Mouse (Mus musculus): ENCODE data around the gene Itga6. TPM values are rescaled to one million over a fixed set of nuclear protein-coding genes. Genes with fewer than 3 reads are reported as not detected.
A peak's percentile ranks its signal among the peaks of the same experiment; 100 is the strongest.
"Not testable (repeated sequence)": the region's sequence is repeated elsewhere in the genome, so short reads cannot be mapped to it uniquely, and the experiment has no call there.

Gene Itga6
- polyA plus RNA-seq, 1 experiment = 151 TPM

DNA sequence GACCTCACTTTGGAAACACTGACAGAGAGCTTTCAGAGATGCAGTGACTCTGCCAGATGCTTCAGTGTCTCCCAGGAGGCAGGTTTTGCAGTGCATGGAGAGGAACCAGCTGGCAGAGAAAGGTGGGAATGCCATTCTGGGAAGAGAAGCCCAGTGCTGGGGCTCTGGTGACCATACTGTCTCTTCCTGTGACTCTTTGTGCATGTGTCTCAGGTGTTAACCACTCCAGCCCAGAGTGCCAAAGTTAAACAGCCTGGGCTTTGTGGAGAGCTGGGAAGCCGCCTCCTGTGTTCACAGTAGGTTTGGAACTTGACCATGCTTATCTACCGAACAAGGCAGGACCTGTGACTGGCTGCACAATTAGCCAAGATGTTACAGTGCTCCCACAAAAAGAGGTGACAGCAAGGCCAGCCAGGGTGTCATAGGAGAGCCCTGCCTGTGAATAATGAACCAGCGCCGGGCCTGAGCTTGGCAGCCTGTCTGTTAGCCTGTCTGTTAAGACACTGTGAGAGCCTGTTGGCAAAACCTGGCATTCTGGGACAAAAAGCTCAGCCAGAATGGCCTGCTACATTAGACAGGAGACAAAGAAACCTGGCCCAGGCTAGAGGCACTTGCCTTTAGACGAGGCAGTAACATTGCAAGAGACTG is 25.9 kb upstream of the Itga6 start:
- no peaks in the 10 kb centered on the region for H3K27me3 ChIP-seq (ENCODE audit: control insufficient read depth, insufficient read depth, low read length, poor library complexity, severe bottlenecking)
- H3K4me3 ChIP-seq (ENCODE audit: low read depth, low read length) = peak overlapping the region; percentile 36
- H3K9ac ChIP-seq (ENCODE audit: low read depth, poor library complexity, severe bottlenecking) = peak overlapping the region; percentile 32
- TF ChIP-seq POLR2A (IDR thresholded peaks at IDR 0.05; ENCODE audit: insufficient read depth, low read length) (peak; percentile 64), EP300 (IDR thresholded peaks at IDR 0.05; ENCODE audit: insufficient read depth, low read depth, low read length) (no peak)
- no peaks in the 10 kb centered on the region for H3K36me3 ChIP-seq (ENCODE audit: control insufficient read depth, insufficient read depth, low read length, poor library complexity, severe bottlenecking)
- no peaks in the 10 kb centered on the region for H3K4me1 ChIP-seq (ENCODE audit: control insufficient read depth, insufficient read depth, low read length)
- H3K27ac ChIP-seq (ENCODE audit: insufficient read depth, low read length) = peak overlapping the region; percentile 89
- H3K9me3 ChIP-seq (replicated peaks; ENCODE audit: control insufficient read depth, insufficient read depth, low read length, poor library complexity, severe bottlenecking) = no peaks in the 10 kb centered on the region

DNA sequence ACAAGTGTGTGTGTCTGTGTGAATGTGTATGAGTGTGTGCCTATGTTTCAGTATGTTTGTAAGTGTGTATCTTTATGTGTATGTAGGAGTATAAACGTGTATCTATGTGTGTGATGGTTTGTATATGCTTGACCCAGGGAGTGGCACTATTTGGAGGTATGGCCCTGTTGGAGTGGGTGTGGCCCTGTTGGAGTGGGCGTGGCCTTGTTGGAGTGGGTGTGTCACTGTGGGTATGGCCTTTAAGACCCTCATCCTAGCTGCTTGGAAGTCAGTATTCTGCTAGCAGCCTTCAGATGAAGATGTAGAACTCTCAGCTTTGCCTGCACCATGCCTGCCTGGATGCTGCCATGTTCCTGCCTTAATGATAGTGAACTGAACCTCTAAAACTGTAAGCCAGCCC is 24.9 kb upstream of the Itga6 start:
- H3K27ac ChIP-seq (ENCODE audit: insufficient read depth, low read length); H3K9ac ChIP-seq (ENCODE audit: low read depth, poor library complexity, severe bottlenecking); H3K36me3 ChIP-seq (ENCODE audit: control insufficient read depth, insufficient read depth, low read length, poor library complexity, severe bottlenecking); H3K9me3 ChIP-seq (replicated peaks; ENCODE audit: control insufficient read depth, insufficient read depth, low read length, poor library complexity, severe bottlenecking); H3K4me3 ChIP-seq (ENCODE audit: low read depth, low read length); H3K27me3 ChIP-seq (ENCODE audit: control insufficient read depth, insufficient read depth, low read length, poor library complexity, severe bottlenecking); H3K4me1 ChIP-seq (ENCODE audit: control insufficient read depth, insufficient read depth, low read length): not testable (repeated sequence)

DNA sequence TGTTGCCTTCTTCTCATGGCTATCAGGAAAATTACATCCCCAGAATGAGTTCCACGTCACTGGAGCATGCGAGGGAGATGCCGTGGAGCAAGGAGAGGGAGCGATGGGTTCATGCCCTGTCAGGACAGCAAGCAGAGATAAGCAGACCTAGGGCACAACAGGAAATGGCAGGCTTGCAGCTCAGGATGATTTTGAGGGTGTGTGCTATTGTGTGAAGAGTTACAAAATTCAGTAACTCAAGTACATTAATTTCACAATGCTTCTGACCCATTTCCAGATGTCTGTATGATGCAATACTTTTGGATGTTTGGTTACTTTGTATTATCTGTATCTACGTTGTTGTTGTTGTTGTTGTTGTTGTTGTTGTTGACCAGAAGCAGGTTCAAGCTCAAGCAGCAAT is 22.5 kb upstream of the Itga6 start:
- no peaks in the 10 kb centered on the region for H3K27me3 ChIP-seq (ENCODE audit: control insufficient read depth, insufficient read depth, low read length, poor library complexity, severe bottlenecking)
- H3K36me3 ChIP-seq (ENCODE audit: control insufficient read depth, insufficient read depth, low read length, poor library complexity, severe bottlenecking) = no peaks in the 10 kb centered on the region
- TF ChIP-seq EP300 (IDR thresholded peaks at IDR 0.05; ENCODE audit: insufficient read depth, low read depth, low read length) (no peak), CTCF (IDR thresholded peaks at IDR 0.05; ENCODE audit: low read depth, low read length) (no peak), POLR2A (IDR thresholded peaks at IDR 0.05; ENCODE audit: insufficient read depth, low read length) (no peak)
- H3K9ac ChIP-seq (ENCODE audit: low read depth, poor library complexity, severe bottlenecking) = no peak overlapping the region
- H3K4me3 ChIP-seq (ENCODE audit: low read depth, low read length) = no peak overlapping the region
- no peaks in the 10 kb centered on the region for H3K9me3 ChIP-seq (replicated peaks; ENCODE audit: control insufficient read depth, insufficient read depth, low read length, poor library complexity, severe bottlenecking)
- no peak overlapping the region for H3K27ac ChIP-seq (ENCODE audit: insufficient read depth, low read length)
- H3K4me1 ChIP-seq (ENCODE audit: control insufficient read depth, insufficient read depth, low read length) = peaks cover 3% of the 10 kb centered on the region

DNA sequence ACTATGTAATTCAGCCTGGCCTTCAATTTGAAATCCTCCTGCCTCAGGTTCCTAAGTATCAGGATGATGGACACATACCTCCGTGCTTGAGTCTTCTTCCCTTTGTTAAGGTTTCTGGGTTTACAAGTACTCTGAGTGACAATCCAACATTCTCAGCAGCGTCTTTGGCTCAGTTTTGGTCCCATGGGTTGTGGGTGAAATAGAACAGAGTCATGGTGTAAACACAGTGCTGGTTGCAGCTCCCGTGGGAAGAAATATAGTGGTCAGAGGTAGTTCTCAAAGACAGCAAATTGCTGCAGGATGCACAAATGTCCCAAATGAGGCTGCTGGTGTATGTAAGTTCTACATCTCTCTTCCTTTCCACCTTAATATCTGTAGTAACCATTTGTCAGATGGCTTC is 21.8 kb upstream of the Itga6 start:
- Histone ChIP-seq H3K27ac (ENCODE audit: insufficient read depth, low read length) (no peak overlapping the region), H3K27me3 (ENCODE audit: control insufficient read depth, insufficient read depth, low read length, poor library complexity, severe bottlenecking) (no peaks in the 10 kb centered on the region), H3K4me3 (ENCODE audit: low read depth, low read length) (no peak overlapping the region), H3K9ac (ENCODE audit: low read depth, poor library complexity, severe bottlenecking) (no peak overlapping the region), H3K4me1 (ENCODE audit: control insufficient read depth, insufficient read depth, low read length) (peaks cover 6% of the 10 kb centered on the region), H3K9me3 (replicated peaks; ENCODE audit: control insufficient read depth, insufficient read depth, low read length, poor library complexity, severe bottlenecking) (no peaks in the 10 kb centered on the region), H3K36me3 (ENCODE audit: control insufficient read depth, insufficient read depth, low read length, poor library complexity, severe bottlenecking) (no peaks in the 10 kb centered on the region)
- TF ChIP-seq CTCF (IDR thresholded peaks at IDR 0.05; ENCODE audit: low read depth, low read length) (no peak), EP300 (IDR thresholded peaks at IDR 0.05; ENCODE audit: insufficient read depth, low read depth, low read length) (no peak), POLR2A (IDR thresholded peaks at IDR 0.05; ENCODE audit: insufficient read depth, low read length) (no peak)

DNA sequence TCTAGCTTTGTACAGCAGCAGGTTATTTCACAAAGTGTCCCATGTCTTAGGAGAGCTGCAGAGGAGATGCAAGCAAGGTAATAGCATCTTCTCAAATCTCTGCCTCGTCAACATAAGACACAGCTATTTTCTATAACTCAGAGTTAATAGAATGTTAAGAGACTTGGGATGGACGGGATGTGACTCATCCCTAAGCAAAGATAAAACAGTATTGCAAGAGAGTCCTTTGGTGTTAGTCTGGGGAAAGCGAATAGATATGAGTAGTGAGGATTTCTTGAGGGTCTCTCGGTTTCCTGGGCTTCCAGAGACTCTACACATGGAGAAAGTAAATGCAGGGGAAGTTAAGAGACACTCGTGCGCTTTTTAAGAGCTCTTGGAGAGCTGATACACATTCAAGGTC is 21.4 kb upstream of the Itga6 start:
- TF ChIP-seq POLR2A (IDR thresholded peaks at IDR 0.05; ENCODE audit: insufficient read depth, low read length) = no peak
- TF ChIP-seq EP300 (IDR thresholded peaks at IDR 0.05; ENCODE audit: insufficient read depth, low read depth, low read length) = no peak
- TF ChIP-seq CTCF (IDR thresholded peaks at IDR 0.05; ENCODE audit: low read depth, low read length) = no peak
- no peaks in the 10 kb centered on the region for H3K36me3 ChIP-seq (ENCODE audit: control insufficient read depth, insufficient read depth, low read length, poor library complexity, severe bottlenecking)
- peaks cover 6% of the 10 kb centered on the region for H3K4me1 ChIP-seq (ENCODE audit: control insufficient read depth, insufficient read depth, low read length)
- no peaks in the 10 kb centered on the region for H3K27me3 ChIP-seq (ENCODE audit: control insufficient read depth, insufficient read depth, low read length, poor library complexity, severe bottlenecking)
- H3K27ac ChIP-seq (ENCODE audit: insufficient read depth, low read length) = no peak overlapping the region
- no peak overlapping the region for H3K9ac ChIP-seq (ENCODE audit: low read depth, poor library complexity, severe bottlenecking)
- H3K9me3 ChIP-seq (replicated peaks; ENCODE audit: control insufficient read depth, insufficient read depth, low read length, poor library complexity, severe bottlenecking) = no peaks in the 10 kb centered on the region
- H3K4me3 ChIP-seq (ENCODE audit: low read depth, low read length) = no peak overlapping the region

DNA sequence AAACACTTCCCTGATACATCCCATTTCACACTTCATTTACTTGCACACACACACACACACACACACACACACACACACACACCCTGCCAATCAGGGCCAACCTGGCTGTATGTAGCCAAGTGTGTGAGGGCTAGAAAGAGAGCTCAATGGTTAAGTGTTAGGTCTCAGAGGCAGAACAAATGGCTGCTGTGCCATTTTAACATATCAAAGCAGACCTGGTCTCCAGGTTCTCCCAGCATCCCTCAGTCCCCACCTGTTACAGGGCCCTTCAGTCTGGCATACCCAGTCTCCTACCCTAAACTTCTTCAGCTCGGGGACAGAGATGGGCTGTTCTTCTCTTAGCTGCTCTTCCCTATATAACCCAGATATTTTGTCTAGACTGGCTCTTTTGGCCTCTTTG is 20.0 kb upstream of the Itga6 start:
- H3K27me3 ChIP-seq (ENCODE audit: control insufficient read depth, insufficient read depth, low read length, poor library complexity, severe bottlenecking) = no peaks in the 10 kb centered on the region
- H3K9ac ChIP-seq (ENCODE audit: low read depth, poor library complexity, severe bottlenecking) = no peak overlapping the region
- peak overlapping the region; percentile 78 for H3K27ac ChIP-seq (ENCODE audit: insufficient read depth, low read length)
- peaks cover 6% of the 10 kb centered on the region for H3K4me1 ChIP-seq (ENCODE audit: control insufficient read depth, insufficient read depth, low read length)
- H3K9me3 ChIP-seq (replicated peaks; ENCODE audit: control insufficient read depth, insufficient read depth, low read length, poor library complexity, severe bottlenecking) = no peaks in the 10 kb centered on the region
- H3K36me3 ChIP-seq (ENCODE audit: control insufficient read depth, insufficient read depth, low read length, poor library complexity, severe bottlenecking) = no peaks in the 10 kb centered on the region
- peak; percentile 42; the same call in 1 of the 2 replicates for TF ChIP-seq EP300 (IDR thresholded peaks at IDR 0.05; ENCODE audit: insufficient read depth, low read depth, low read length)
- TF ChIP-seq CTCF (IDR thresholded peaks at IDR 0.05; ENCODE audit: low read depth, low read length) = no peak
- TF ChIP-seq POLR2A (IDR thresholded peaks at IDR 0.05; ENCODE audit: insufficient read depth, low read length) = no peak
- H3K4me3 ChIP-seq (ENCODE audit: low read depth, low read length) = no peak overlapping the region
